Mouse (Mus musculus) left cerebral cortex, adult 9 months (tissue): Measurements from ENCODE around the gene Rasgef1a.

Experiments used
- DNase-seq, 2 experiments: peaks; one replicate each; pipeline ENCODE4 v3.0.0; 2022; ENCODE audit warnings: low spot score in 2 of 2

Gene Rasgef1a

DNA sequence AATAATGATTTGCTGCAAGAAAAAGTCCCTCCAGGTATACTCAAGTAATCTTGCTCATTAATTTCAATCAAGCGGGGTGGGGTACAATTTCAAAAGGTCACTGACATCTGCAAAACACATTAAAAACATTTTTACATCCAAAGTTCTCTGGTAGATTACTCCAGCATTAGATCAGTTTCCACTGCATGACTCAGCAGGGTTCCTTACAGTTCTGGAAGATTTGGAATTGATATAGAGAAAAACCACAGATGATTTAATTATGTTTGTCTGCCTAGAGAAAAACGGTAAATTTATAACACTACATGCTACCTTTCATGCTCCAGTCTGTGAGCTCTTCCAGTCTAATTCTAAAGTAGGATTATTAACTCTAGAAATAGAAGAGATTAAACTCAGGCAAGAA, 118.8 kb downstream of the Rasgef1a start:
- DNase-seq = no peak

DNA sequence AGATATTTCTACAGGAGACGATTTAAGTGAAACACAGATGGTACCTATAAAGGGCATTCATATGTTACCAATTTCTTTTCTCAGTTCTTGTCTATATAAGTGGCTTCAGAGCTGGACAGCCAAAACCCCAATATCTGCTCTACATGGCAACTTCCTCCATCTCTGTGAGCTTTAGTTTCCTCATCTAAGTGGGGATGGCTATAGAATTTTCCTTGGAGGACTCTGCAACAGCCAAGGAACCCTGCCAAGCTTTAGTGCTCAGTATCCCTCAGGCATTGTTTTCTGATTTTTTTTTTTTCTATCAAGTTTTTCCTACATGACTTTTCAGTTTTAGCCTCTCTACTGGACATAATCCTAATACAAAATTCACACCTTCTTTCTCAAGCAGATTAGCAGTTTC, 123.2 kb downstream of the Rasgef1a start:
- DNase-seq = no peak

DNA sequence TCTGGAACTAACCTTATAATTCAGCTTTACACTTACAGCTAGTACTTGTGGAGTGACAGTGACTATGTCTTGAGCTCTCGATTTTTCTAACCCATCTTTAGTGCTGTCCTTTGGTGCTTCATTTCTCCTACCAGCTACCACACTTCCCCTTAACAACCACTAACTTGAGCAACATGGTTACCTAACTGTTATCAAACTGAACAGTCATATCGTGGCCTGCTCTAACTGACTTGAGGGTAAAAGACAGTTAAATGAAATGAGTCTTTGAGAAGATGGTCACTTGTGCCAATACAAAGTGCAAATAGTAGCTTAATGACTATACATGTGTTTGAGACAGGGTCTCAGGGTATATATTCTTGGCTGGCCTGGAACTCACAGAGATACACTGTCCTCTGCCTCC, 125.9 kb downstream of the Rasgef1a start:
- DNase-seq = no peak

DNA sequence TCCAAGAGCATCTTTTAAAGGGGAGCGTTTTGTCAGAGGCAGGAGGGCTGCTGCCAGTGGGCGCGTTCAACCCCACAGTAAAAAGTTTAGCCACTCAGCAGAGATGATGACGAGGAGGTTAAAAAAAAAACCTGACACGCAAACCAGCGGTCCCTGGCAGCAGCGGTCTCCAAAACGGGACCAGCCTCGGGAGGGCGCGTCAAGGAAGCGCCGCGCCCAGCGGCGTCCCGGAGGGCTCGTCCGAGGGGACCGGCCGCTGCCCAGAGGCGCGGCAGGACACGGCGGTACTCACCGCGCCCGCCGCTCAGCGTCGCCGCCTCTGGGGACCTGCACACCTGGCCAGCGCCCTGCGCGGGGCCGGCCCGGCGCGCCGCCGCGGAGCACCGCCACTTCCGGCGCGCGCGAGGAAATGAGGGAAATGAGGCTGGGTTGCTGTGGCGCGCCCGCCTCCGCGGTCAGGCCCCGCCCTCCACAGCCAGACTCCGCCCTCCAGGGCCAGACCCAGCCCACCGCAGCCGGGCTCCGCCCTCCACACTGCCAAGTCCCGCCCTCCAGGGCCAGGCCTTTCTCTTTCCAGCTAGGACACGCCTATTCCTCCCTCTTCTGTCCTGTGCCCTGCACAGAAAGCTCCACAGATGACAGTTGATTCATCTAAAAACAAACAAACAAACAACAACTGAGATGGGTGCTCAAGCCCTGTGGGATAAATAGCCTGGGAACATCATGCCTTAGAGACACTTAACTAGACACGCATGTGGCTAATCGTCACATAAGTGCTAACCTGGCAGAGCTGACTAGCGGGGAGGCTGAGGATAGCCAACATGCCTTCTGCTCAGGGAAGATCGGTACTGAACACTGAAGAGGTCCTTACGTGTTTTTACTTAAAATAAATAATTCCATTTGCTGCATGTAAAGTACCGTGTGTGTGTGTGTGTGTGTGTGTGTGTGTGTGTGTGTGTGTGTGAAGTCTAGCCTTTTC, 127.8 kb downstream of the Rasgef1a start, which contains the start of gene Csgalnact2:
Csgalnact2 (minus strand) TSS at position 410 of the 979 bp plus-strand sequence.
- DNase-seq = peak; percentile 73 to 93

DNA sequence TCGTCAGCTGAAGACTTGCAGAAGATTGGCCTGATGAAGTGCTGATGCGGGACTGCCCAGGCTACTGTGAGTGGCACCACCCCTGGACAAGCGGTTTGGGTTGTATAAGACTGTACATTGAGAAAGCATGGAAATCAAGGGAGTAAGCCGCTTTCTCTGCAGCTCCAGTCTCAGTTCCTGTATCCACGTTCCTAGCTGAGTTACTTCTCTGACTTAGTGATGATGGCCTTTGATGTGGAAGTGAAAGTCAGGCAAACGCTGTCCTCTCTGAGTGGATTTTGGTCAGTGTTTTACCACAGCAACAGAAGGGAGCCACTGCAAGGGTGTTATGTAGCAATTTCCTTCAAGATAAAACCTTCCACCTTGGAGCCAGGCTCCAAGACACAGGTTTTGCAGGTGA, 129.7 kb downstream of the Rasgef1a start:
- no peak for DNase-seq
